Mouse (Mus musculus) myocyte (in vitro differentiated cells): ENCODE measurements around the gene Bhlhe40. TPM values are rescaled to one million over a fixed set of nuclear protein-coding genes. Genes with fewer than 3 reads are reported as not detected.
A peak's percentile ranks its signal among the peaks of the same experiment; 100 is the strongest.

Experiments used
- H3K27me3 ChIP-seq: one replicate; pipeline ENCODE4 v1.6.1; 2011; ENCODE audit not compliant: control insufficient read depth, insufficient read depth, insufficient read length
- H3K36me3 ChIP-seq: one replicate; pipeline ENCODE4 v1.6.1; 2011; ENCODE audit not compliant: control insufficient read depth, insufficient read depth
- H3K4me2 ChIP-seq: one replicate; pipeline ENCODE4 v1.6.1; 2011; ENCODE audit warnings: low read depth, control low read depth
- H3K4me3 ChIP-seq: one replicate; pipeline ENCODE4 v1.5.1; 2011; ENCODE audit warnings: mild to moderate bottlenecking, control low read depth, moderate library complexity
- H3K79me2 ChIP-seq: one replicate; pipeline ENCODE4 v1.6.1; 2011; ENCODE audit not compliant: control insufficient read depth, insufficient read depth
- H3ac ChIP-seq: one replicate; pipeline ENCODE4 v1.6.1; 2011; ENCODE audit not compliant: control insufficient read depth, insufficient read length
- CEBPB ChIP-seq: IDR thresholded peaks from 2 replicates; pipeline ENCODE4 v1.6.1; 2011; ENCODE audit warnings: mild to moderate bottlenecking, moderate library complexity; ENCODE audit not compliant: poor library complexity, insufficient read depth, severe bottlenecking
- E2F4 ChIP-seq: IDR thresholded peaks from one replicate; pipeline ENCODE4 v1.6.1; 2011; ENCODE audit warnings: mild to moderate bottlenecking, control low read depth, moderate library complexity; ENCODE audit not compliant: insufficient read depth
- MAX ChIP-seq: IDR thresholded peaks from one replicate; pipeline ENCODE4 v1.6.1; 2011; ENCODE audit warnings: low read depth, mild to moderate bottlenecking, control low read depth
- MYOD1 ChIP-seq, 3 experiments: IDR thresholded peaks; one replicate each; pipeline ENCODE4 v1.6.1; 2011; ENCODE audit warnings: control low read depth in 2 of 3, low read depth in 2 of 3, mild to moderate bottlenecking in 2 of 3, moderate library complexity in 1 of 3; ENCODE audit not compliant: insufficient read length in 2 of 3, control insufficient read depth in 1 of 3
- MYOG ChIP-seq, 3 experiments: IDR thresholded peaks; one replicate each; pipeline ENCODE4 v1.6.1; 2011; ENCODE audit warnings: control low read depth in 2 of 3, low read depth in 2 of 3, mild to moderate bottlenecking in 2 of 3; ENCODE audit not compliant: insufficient read length in 2 of 3, control insufficient read depth in 1 of 3, insufficient read depth in 1 of 3
- POLR2A ChIP-seq: IDR thresholded peaks from one replicate; pipeline ENCODE4 v1.6.1; 2011; ENCODE audit warnings: low read depth, mild to moderate bottlenecking, control low read depth, moderate library complexity; ENCODE audit not compliant: insufficient read length
- POLR2AphosphoS2 ChIP-seq: IDR thresholded peaks from one replicate; pipeline ENCODE4 v1.6.1; 2011; ENCODE audit warnings: low read depth, control low read depth; ENCODE audit not compliant: insufficient read length
- REST ChIP-seq: IDR thresholded peaks from one replicate; pipeline ENCODE4 v1.6.1; 2011; ENCODE audit warnings: mild to moderate bottlenecking, control low read depth, moderate library complexity; ENCODE audit not compliant: insufficient read depth, insufficient read length
- SRF ChIP-seq: IDR thresholded peaks from one replicate; pipeline ENCODE4 v1.6.1; 2011; ENCODE audit warnings: low read depth; ENCODE audit not compliant: control insufficient read depth, insufficient read length
- TCF12 ChIP-seq: IDR thresholded peaks from one replicate; pipeline ENCODE4 v1.6.1; 2011; ENCODE audit warnings: mild to moderate bottlenecking, control low read depth; ENCODE audit not compliant: poor library complexity, insufficient read depth, severe bottlenecking
- TCF3 ChIP-seq: IDR thresholded peaks from one replicate; pipeline ENCODE4 v1.6.1; 2011; ENCODE audit warnings: low read depth, control low read depth; ENCODE audit not compliant: insufficient read length
- USF1 ChIP-seq: IDR thresholded peaks from one replicate; pipeline ENCODE4 v1.6.1; 2011; ENCODE audit warnings: low read depth, mild to moderate bottlenecking, control low read depth, moderate library complexity
- polyA plus RNA-seq: library from polyadenylated mRNA; unstranded; fragments of >200 nt; fragmentation: generic; extraction: Trizol; gene quantifications from one replicate; pipeline ENCODE4 v1.2.1, GENCODE M21; 2012; ENCODE audit warnings: missing spikeins

The Bhlhe40 gene
- polyA plus RNA-seq, 1 experiment = 120 TPM

DNA sequence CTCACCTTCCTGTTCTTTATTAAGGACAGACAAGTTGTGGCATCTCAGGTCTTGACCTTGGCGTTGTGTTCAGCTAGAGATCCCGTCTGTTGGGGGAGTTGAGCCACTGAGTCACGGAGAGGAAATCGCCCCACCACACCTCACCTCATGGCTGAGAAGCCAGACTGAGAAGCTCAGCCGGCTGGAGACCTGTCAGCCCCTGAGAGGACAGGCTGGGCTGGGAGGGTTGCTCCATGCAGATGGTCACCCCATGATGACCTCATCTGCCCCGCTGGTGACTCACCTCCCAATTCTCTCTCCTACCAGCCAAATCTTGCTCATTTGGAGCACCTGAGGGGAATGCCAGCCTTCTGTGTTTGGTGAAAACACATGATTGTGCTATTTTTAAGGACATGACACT lies 45.5 kb downstream of the Bhlhe40 start:
- H3ac ChIP-seq = no peak overlapping the region
- no peaks in the 10 kb centered on the region for H3K27me3 ChIP-seq
- no peaks in the 10 kb centered on the region for H3K79me2 ChIP-seq
- no peak overlapping the region for H3K4me3 ChIP-seq
- no peak overlapping the region for H3K4me2 ChIP-seq
- TF ChIP-seq MYOD1 (IDR thresholded peaks at IDR 0.05; ENCODE audit: control insufficient read depth in 1 of 3, insufficient read length in 2 of 3, low read depth in 2 of 3) (no peak), POLR2A (no peak), REST (no peak), TCF12 (no peak), POLR2AphosphoS2 (no peak), USF1 (no peak), TCF3 (no peak), MAX (no peak), CEBPB (no peak), MYOG (IDR thresholded peaks at IDR 0.05; ENCODE audit: control insufficient read depth in 1 of 3, insufficient read depth in 1 of 3, insufficient read length in 2 of 3, low read depth in 2 of 3) (no peak)
- no peaks in the 10 kb centered on the region for H3K36me3 ChIP-seq

DNA sequence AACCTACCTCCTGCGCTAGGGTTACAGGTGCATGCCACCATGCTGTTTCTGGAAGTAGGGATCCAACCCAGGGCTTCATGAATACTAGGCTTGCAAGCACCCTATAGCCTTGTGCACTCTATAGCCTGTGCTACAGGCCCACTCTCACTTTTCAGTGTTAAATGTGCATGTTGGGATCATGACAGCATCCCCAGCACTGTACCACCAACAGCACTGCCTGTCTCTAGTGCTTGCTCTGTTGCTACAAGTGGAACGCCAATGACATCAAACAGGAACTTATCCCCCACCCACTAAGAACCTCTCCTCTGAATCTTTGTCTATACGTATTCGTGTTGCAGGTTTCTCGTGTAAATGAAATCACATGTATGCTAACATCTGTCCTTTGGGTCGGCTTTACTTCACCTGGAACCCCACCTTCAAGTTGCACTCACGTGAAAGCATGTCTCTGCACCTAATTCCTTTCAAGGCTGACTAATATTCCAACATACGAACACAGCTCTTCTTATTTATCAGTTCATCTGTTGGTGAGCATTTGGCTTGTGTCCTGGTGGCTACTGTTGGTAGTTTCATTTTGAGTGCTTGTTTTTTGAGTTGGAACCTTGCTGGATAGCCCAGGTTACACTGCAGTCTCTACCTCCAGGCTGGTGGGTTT lies 46.7 kb downstream of the Bhlhe40 start:
- H3K27me3 ChIP-seq = no peaks in the 10 kb centered on the region
- H3ac ChIP-seq = no peak overlapping the region
- no peak overlapping the region for H3K4me2 ChIP-seq

DNA sequence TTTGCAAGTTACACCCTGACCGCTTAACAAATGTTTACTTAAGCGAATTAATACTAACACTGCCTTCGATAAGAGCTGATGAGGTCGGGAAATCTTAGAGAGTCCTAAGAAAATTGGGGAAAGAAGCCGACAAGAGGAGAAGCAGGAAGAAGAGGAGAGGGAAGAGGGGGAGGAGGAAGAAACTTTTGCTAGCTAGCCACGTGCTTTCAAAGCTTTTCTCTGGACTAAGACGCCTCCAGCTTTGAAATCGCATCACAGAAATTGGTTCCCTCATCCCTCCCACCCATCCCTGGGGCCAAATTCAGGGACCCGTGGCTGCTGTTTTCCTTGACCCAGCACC lies 48.7 kb downstream of the Bhlhe40 start:
- TF ChIP-seq REST (no peak), E2F4 (no peak), CEBPB (no peak), MYOG (IDR thresholded peaks at IDR 0.05; ENCODE audit: control insufficient read depth in 1 of 3, insufficient read depth in 1 of 3, insufficient read length in 2 of 3, low read depth in 2 of 3) (no peak), USF1 (no peak), SRF (no peak)
- Histone ChIP-seq H3ac (no peak overlapping the region), H3K4me2 (peak overlapping the region; percentile 68), H3K27me3 (no peaks in the 10 kb centered on the region), H3K4me3 (peak overlapping the region; percentile 2), H3K36me3 (no peaks in the 10 kb centered on the region), H3K79me2 (no peaks in the 10 kb centered on the region)

More for the DNA sequence above, 46.7 kb downstream of the Bhlhe40 start:
- Histone ChIP-seq H3K79me2 (no peaks in the 10 kb centered on the region), H3K4me3 (no peak overlapping the region), H3K36me3 (no peaks in the 10 kb centered on the region)
- TF ChIP-seq MYOG (IDR thresholded peaks at IDR 0.05; ENCODE audit: control insufficient read depth in 1 of 3, insufficient read depth in 1 of 3, insufficient read length in 2 of 3, low read depth in 2 of 3) (no peak), MYOD1 (IDR thresholded peaks at IDR 0.05; ENCODE audit: control insufficient read depth in 1 of 3, insufficient read length in 2 of 3, low read depth in 2 of 3) (no peak), SRF (no peak), CEBPB (no peak)

GRCm38 (mm10) chr6:108709471-108710231 lies 49.2 kb downstream of the Bhlhe40 start:
- peak overlapping the region; percentile 2 for H3K4me3 ChIP-seq
- TF ChIP-seq MAX (no peak), MYOG (IDR thresholded peaks at IDR 0.05; ENCODE audit: control insufficient read depth in 1 of 3, insufficient read depth in 1 of 3, insufficient read length in 2 of 3, low read depth in 2 of 3) (peak in 1 of 3 experiments; percentile 66), POLR2A (no peak), CEBPB (peak; percentile 84; the same call in 1 of the 2 replicates), MYOD1 (IDR thresholded peaks at IDR 0.05; ENCODE audit: control insufficient read depth in 1 of 3, insufficient read length in 2 of 3, low read depth in 2 of 3) (peak in 1 of 3 experiments; percentile 57), TCF12 (no peak)
- no peaks in the 10 kb centered on the region for H3K27me3 ChIP-seq
- H3K79me2 ChIP-seq = no peaks in the 10 kb centered on the region
- no peaks in the 10 kb centered on the region for H3K36me3 ChIP-seq
- no peak overlapping the region for H3ac ChIP-seq
- H3K4me2 ChIP-seq = peak overlapping the region; percentile 68

- no peak overlapping the region for H3K4me3 ChIP-seq
- no peaks in the 10 kb centered on the region for H3K79me2 ChIP-seq
- no peaks in the 10 kb centered on the region for H3K27me3 ChIP-seq
- peak overlapping the region; percentile 68 for H3K4me2 ChIP-seq
- TF ChIP-seq POLR2A = no peak
- no peak for TF ChIP-seq MAX
- no peak for TF ChIP-seq MYOG (IDR thresholded peaks at IDR 0.05; ENCODE audit: control insufficient read depth in 1 of 3, insufficient read depth in 1 of 3, insufficient read length in 2 of 3, low read depth in 2 of 3)
- TF ChIP-seq SRF = no peak
- TF ChIP-seq TCF3 = no peak
- TF ChIP-seq CEBPB = no peak
- no peak for TF ChIP-seq MYOD1 (IDR thresholded peaks at IDR 0.05; ENCODE audit: control insufficient read depth in 1 of 3, insufficient read length in 2 of 3, low read depth in 2 of 3)
- H3K36me3 ChIP-seq = no peaks in the 10 kb centered on the region
- H3ac ChIP-seq = no peak overlapping the region
These were observed 50.2 kb downstream of the Bhlhe40 start for GRCm38 (mm10) chr6:108710667-108711066.
